Mouse (Mus musculus): ENCODE data around the gene Ptpn1. TPM values are rescaled to one million over a fixed set of nuclear protein-coding genes. Genes with fewer than 3 reads are reported as not detected.

The Ptpn1 gene
- 73.6 and 84.1 TPM in 2 replicates for polyA plus RNA-seq (2012; rRNA removed)

DNA sequence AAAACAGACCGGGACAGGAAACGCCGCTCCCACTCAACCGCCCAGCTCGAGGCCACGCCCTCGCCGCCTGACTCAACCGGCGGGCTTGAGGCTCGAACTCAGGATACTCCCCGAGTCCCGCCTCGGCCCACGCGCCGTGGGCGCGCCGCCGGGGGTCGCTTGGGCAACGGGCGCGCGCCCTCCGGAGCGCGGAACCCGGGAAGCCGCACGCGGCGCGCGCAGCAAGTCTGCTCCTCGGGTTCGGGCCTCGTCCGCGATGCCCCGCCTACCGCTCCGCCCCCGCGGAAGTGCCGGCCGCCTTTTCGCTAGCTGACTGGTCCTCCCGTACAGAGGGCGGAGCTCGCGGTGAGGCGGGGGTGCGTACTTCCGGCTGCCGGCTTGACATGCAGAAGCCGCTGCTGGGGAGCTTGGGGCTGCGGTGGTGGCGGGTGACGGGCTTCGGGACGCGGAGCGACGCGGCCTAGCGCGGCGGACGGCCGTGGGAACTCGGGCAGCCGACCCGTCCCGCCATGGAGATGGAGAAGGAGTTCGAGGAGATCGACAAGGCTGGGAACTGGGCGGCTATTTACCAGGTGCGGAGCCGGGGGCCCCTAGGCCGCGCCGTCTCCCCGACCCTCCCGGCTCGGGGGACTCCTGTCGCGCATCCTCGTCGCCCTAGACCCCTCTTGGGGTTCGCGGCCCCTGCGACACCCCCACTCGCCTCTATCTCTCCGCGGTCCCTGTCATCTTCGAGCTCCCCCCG is at the start of gene Ptpn1:
Gene Ptpn1 (plus strand): TSS at position 73 of the 742 bp plus-strand sequence.

DNA sequence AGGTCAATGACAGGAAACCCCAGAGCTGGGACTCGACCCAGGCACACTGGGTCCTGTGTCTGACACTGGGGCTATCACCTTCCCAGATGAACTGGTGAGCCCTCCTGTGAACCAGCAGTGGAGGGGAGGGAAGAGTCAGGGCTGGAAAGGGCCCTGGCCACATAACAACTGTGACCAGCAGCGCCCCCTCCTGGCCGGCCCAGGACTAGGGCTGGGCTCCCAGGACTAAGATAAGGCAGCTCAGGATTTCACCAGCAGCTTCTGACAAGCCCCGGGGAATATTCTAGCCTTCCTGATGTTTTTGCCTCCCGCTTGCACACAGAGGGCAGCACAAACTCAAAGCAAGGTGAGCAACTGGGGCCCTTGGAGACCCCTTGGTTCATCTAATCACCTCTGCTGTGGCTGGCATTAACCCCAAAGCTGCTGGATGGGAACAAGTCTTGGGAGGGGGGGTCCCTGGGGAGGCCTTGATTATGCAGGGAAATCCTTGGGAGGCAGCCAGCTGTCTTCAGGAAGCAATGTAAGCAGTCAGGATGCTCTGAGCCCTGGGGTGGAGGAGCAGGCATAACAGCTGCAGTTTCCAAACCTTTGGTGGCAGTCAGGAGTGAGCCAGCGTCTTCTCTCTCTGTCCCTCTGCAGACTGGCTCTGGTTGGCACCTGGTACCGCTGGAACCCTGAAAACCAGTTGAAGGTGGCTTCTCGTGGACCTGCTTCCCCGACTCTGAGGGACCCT is 78.2 kb downstream of the Ptpn1 start, which contains the start of gene Ripor3:
Gene Ripor3 (minus strand): TSS at position 683 of the 733 bp plus-strand sequence.

Other genes starting within 250 kb of the Ptpn1 start
- 1,050 and 1,353 TPM in 2 replicates for gene Cebpb, start 243.1 kb upstream of the Ptpn1 start, polyA plus RNA-seq (2012; rRNA removed)
- 117 and 125 TPM in 2 replicates for gene Tmem189, start 242.2 kb upstream of the Ptpn1 start, polyA plus RNA-seq (2012; rRNA removed)
- 7.4 and 8.9 TPM in 2 replicates for gene Ripor3, start 78.6 kb downstream of the Ptpn1 start, polyA plus RNA-seq (2012; rRNA removed)
- 9.9 and 11.0 TPM in 2 replicates for gene Pard6b, start 148.9 kb downstream of the Ptpn1 start, polyA plus RNA-seq (2012; rRNA removed)